Mouse (Mus musculus) lung, postnatal 0 days (tissue): ENCODE results near the gene Nos1.

ENCODE experiments used
- CTCF ChIP-seq: IDR thresholded peaks from 2 replicates; pipeline ENCODE4 v1.5.1; 2016; ENCODE audit warnings: antibody characterized with exemption, mild to moderate bottlenecking
- EP300 ChIP-seq: IDR thresholded peaks from 2 replicates; pipeline ENCODE4 v1.6.1; 2016; ENCODE audit warnings: antibody characterized with exemption, mild to moderate bottlenecking, control low read depth

DNA sequence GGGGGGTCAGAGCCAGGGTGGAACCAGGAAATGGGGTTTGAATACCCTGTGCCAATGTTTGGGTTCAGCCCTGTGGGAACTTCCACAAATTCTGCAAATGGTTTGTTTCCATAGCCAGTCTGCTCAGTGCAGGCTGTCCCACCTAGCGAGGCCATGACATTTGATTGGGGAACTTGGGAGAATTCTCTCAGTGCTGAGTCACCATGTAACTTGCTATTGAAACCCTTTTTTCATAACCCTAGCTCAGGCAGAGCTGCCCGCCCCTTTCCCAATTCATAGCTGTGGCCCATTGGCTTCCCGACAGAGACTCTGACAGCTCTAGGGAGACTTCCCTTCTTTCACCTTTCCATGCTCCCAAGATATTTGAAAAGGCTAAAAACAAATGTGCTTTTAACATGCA lies 107.3 kb downstream of the Nos1 start:
- TF ChIP-seq CTCF (no peak), EP300 (no peak)
